Mouse (Mus musculus) ES-E14 (cell line): ENCODE measurements around the gene Fbn1. TPM values are rescaled to one million over a fixed set of nuclear protein-coding genes. Genes with fewer than 3 reads are reported as not detected.
A peak's percentile ranks its signal among the peaks of the same experiment; 100 is the strongest.

Source experiments
- DNase-seq: peaks from one replicate; pipeline ENCODE4 v3.0.0-alpha.2; 2013; ENCODE audit warnings: low read depth, low spot score
- H3K27ac ChIP-seq: 2 replicates; pipeline ENCODE4 v1.5.1; 2012; ENCODE audit warnings: low read depth, mild to moderate bottlenecking, low read length, moderate library complexity, mixed read lengths; ENCODE audit not compliant: poor library complexity, insufficient read depth, severe bottlenecking
- H3K36me3 ChIP-seq: 2 replicates; pipeline ENCODE4 v1.6.1; 2012; ENCODE audit warnings: mild to moderate bottlenecking, low read length, moderate library complexity, mixed read lengths; ENCODE audit not compliant: control insufficient read depth, poor library complexity, insufficient read depth, severe bottlenecking
- H3K4me1 ChIP-seq, 2 experiments: fragments of 150-350 bp in 1 of 2; sonication (generic) in 1 of 2; 2 replicates each; pipeline ENCODE4 v1.6.1; 2012; ENCODE audit warnings: low read length in 2 of 2, mild to moderate bottlenecking in 1 of 2, mixed read lengths in 1 of 2; ENCODE audit not compliant: control insufficient read depth in 2 of 2, insufficient read depth in 2 of 2, poor library complexity in 1 of 2
- H3K4me3 ChIP-seq, 2 experiments: fragments of 150-350 bp in 1 of 2; sonication (generic) in 1 of 2; 2 replicates each; pipeline ENCODE4 v1.5.1; 2012; ENCODE audit warnings: low read length in 2 of 2, low read depth in 1 of 2, mild to moderate bottlenecking in 1 of 2, mixed read lengths in 1 of 2; ENCODE audit not compliant: insufficient read depth in 1 of 2, poor library complexity in 1 of 2, severe bottlenecking in 1 of 2
- H3K9ac ChIP-seq: 2 replicates; pipeline ENCODE4 v1.6.1; 2012; ENCODE audit warnings: low read depth, mild to moderate bottlenecking, low read length, mixed read lengths; ENCODE audit not compliant: poor library complexity, insufficient read depth, severe bottlenecking
- H3K9me3 ChIP-seq: fragments of 150-350 bp; sonication (generic); 2 replicates; pipeline ENCODE4 v1.6.1; 2012; ENCODE audit warnings: low read depth, mild to moderate bottlenecking, low read length; ENCODE audit not compliant: control insufficient read depth, insufficient read depth
- CHD2 ChIP-seq: IDR thresholded peaks from 2 replicates; pipeline ENCODE4 v1.6.1; 2014; ENCODE audit warnings: mild to moderate bottlenecking, low read depth, low read length, inconsistent platforms
- HCFC1 ChIP-seq: IDR thresholded peaks from 2 replicates; pipeline ENCODE4 v1.6.1; 2012; ENCODE audit warnings: low read length, inconsistent platforms, borderline replicate concordance; ENCODE audit not compliant: insufficient read depth
- MAFK ChIP-seq: IDR thresholded peaks from 2 replicates; pipeline ENCODE4 v1.6.1; 2014; ENCODE audit warnings: mild to moderate bottlenecking, low read depth, low read length, inconsistent platforms; ENCODE audit not compliant: insufficient read depth
- ZC3H11A ChIP-seq: IDR thresholded peaks from 2 replicates; pipeline ENCODE4 v1.6.1; 2012; ENCODE audit warnings: low read depth, mild to moderate bottlenecking, inconsistent platforms, low read length, borderline replicate concordance
- ZNF384 ChIP-seq: IDR thresholded peaks from 2 replicates; pipeline ENCODE4 v1.6.1; 2012; ENCODE audit warnings: low read depth, low read length, inconsistent platforms
- in situ Hi-C, 2 experiments: fragments of 600-800 bp; cut with MboI; formaldehyde crosslinking; loops; one replicate each; pipeline ENCODE4 v1.15.1; 2025; ENCODE audit warnings: low sequenced_read_pairs in 2 of 2, inconsistent platforms in 1 of 2; ENCODE audit not compliant: unreplicated experiment in 2 of 2
- total RNA-seq: library from RNA; depleted of rRNA; stranded (reverse); fragments of 300-350 nt; gene quantifications from 2 replicates; pipeline ENCODE4 v1.2.3, GENCODE M21; 2012

Fbn1 gene
- total RNA-seq, 1 experiment = 9.6 TPM

DNA sequence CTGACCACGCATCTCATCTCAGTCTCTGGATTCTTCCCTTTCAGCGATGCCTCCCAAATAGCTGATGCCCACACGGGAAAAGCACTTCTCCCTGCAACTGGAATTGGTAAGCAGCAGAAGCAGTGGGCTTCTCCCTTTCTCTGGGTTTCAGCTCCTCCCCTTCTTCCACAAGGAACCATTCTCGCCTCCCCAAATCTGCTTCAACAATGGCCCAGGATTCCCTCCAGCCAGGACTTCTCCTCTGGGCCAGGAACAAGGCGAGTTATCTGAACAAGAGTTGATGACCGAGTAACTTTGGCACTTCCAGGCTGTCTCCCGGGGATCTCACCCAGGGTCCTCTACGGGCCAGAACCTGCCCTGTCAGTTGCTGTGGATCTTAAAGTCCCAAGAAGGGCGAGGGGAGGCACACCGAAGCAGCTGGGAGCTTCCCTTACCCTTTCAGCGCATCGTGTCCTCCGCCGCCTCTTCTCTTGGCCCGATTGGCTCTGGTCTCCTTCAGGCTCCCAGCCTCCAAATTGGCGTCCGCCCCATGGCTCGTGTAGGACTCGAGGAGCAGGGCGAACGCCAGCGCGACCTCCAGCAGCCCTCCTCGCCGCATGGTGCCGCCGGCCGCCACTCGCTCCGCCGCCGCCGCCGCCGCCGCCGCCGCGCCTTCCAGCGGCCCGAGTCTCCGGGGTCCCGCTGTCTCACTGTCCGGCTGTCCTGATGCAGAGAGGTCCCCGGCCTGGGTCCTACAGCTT, 2.6 kb downstream of the Fbn1 start, which contains the start of gene Gm9913:
TSS of gene Gm9913 (plus strand) at position 84 of the 740 bp plus-strand sequence.
- no peak within 1 kb of the TSS for H3K27ac ChIP-seq

DNA sequence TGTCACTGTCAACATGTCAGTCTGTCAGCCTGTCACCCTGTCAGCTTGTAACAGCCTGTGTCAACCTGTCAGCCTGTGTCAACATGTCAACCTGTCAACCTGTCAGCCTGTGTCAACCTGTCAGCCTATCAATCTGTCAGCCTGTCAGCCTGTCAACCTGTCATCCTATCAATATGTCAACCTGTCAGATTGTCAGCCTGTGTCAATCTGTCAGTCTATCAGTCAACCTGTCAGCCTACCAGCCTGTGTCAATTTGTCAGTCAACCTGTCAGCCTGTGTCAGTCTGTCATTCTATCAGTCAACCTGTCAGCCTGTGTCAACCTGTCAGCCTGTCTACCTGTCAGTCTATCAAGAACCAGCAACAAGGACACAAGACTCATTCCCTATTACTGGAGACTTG, 6.3 kb downstream of the Fbn1 start:
- no peak for DNase-seq

More for the DNA sequence above, 2.6 kb downstream of the Fbn1 start, which contains the start of gene Gm9913:
- in situ Hi-C loops = no loop called here
- peaks cover 0 to 7% of the 10 kb centered on the region in 2 experiments; a peak in 1 of 4 replicates for H3K4me1 ChIP-seq
- TF ChIP-seq ZNF384 (no peak), ZC3H11A (no peak), MAFK (no peak), CHD2 (no peak), HCFC1 (no peak)
- H3K9me3 ChIP-seq = no peaks in the 10 kb centered on the region
- H3K36me3 ChIP-seq = no peaks in the 10 kb centered on the region
- H3K4me3 ChIP-seq = peak within 1 kb of the TSS; percentile 69 to 79
- peak within 1 kb of the TSS; percentile 53 for H3K9ac ChIP-seq
- peak; percentile 24 for DNase-seq

DNA sequence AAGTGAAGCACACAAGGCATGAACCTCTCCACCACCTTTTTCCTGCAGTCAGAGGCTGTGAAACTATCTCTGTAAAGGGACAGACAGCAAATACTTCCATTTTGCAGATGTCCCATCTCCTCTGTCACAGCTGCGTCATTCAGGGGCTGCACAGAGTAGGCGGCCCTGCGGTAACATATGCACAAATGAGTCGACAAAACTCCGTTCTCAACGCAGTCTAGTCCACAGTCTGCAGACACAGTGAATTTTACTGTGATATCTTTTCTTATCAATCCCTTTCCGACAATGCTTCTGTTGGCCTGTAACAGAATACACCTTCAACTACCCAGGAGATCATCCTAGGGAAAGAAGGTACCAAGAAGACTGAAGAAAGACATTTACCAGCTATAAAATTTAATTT, 9.6 kb downstream of the Fbn1 start:
- no peaks in the 10 kb centered on the region for H3K36me3 ChIP-seq
- in situ Hi-C loops = no loop called here
- no peak for TF ChIP-seq HCFC1
- TF ChIP-seq ZNF384 = no peak
- H3K4me1 ChIP-seq = no peaks in the 10 kb centered on the region
- H3K4me3 ChIP-seq = no peak overlapping the region
- no peak overlapping the region for H3K9ac ChIP-seq
- no peak overlapping the region for H3K27ac ChIP-seq
- H3K9me3 ChIP-seq = no peaks in the 10 kb centered on the region
- no peak for DNase-seq

More for the DNA sequence above, 6.3 kb downstream of the Fbn1 start:
- Histone ChIP-seq H3K9ac (no peak overlapping the region), H3K27ac (no peak overlapping the region), H3K9me3 (no peaks in the 10 kb centered on the region), H3K4me3 (no peak overlapping the region), H3K36me3 (no peaks in the 10 kb centered on the region), H3K4me1 (peaks cover 0 to 4% of the 10 kb centered on the region in 2 experiments; a peak in 1 of 4 replicates)
- TF ChIP-seq ZC3H11A (no peak), MAFK (no peak), CHD2 (no peak)
- in situ Hi-C loops = no loop called here

DNA sequence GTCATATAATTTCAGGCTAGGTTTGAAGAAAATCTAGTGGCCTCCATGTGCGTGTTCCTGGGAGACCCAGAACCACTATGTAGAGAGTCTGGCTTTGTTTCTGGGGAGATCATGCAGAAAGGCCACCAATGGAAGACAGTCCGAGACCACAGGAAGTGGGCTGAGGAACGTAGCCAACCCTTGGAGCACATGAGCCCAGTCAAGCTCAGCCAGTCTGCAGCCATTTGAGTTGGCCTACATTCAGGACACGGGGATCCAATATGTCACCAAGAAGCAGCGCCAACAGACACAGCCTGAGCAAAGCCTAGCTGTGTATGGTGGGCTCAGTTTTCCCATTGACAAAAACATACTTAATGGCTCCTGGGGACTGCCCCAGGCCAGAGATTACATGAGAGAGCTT, 11.1 kb downstream of the Fbn1 start:
- Histone ChIP-seq H3K4me3 (no peak overlapping the region), H3K27ac (no peak overlapping the region), H3K9ac (no peak overlapping the region), H3K4me1 (no peaks in the 10 kb centered on the region), H3K36me3 (no peaks in the 10 kb centered on the region), H3K9me3 (no peaks in the 10 kb centered on the region)
- in situ Hi-C loops = no loop called here
- no peak for DNase-seq
- TF ChIP-seq ZNF384 (no peak), MAFK (no peak), ZC3H11A (no peak), CHD2 (no peak), HCFC1 (no peak)
